Mouse (Mus musculus) MEL (cell line): ENCODE measurements at regions not wholly inside any gene's neighbourhood (a gene's known extent, or its start where the extent isn't known, plus 50 kb on each side); places are given as distances from the start of the nearest gene placed in this dataset.

Source experiments
- DNase-seq: peaks from one replicate; pipeline ENCODE4 v3.0.0; 2011; ENCODE audit warnings: low read depth, low spot score
- H3K27ac ChIP-seq: 2 replicates; pipeline ENCODE4 v1.5.1; 2012; ENCODE audit warnings: low read depth, mild to moderate bottlenecking, control low read depth, low read length, moderate library complexity; ENCODE audit not compliant: control insufficient read depth
- H3K27me3 ChIP-seq, 2 experiments: fragments of 150-350 bp in 1 of 2; sonication (generic) in 1 of 2; 2 replicates each; pipeline ENCODE4 v1.6.1; 2012; ENCODE audit warnings: low read length in 2 of 2, mild to moderate bottlenecking in 2 of 2, improper control_type of control experiment in 1 of 2, moderate library complexity in 1 of 2; ENCODE audit not compliant: insufficient read depth in 2 of 2, control insufficient read depth in 1 of 2
- H3K36me3 ChIP-seq, 2 experiments: 2 replicates each; pipeline ENCODE4 v1.6.1; 2012 to 2014; ENCODE audit warnings: low read length in 2 of 2, improper control_type of control experiment in 1 of 2, inconsistent platforms in 1 of 2, mild to moderate bottlenecking in 1 of 2; ENCODE audit not compliant: insufficient read depth in 2 of 2, control insufficient read depth in 1 of 2
- H3K4me1 ChIP-seq, 2 experiments: fragments of 150-350 bp in 1 of 2; sonication (generic) in 1 of 2; 2 replicates each; pipeline ENCODE4 v1.6.1; 2012; ENCODE audit warnings: low read length in 2 of 2, improper control_type of control experiment in 1 of 2, mild to moderate bottlenecking in 1 of 2; ENCODE audit not compliant: insufficient read depth in 2 of 2, control insufficient read depth in 1 of 2
- H3K4me3 ChIP-seq, 2 experiments: fragments of 150-350 bp in 1 of 2; sonication (generic) in 1 of 2; 2 replicates each; pipeline ENCODE4 v1.5.1; 2012; ENCODE audit warnings: low read depth in 2 of 2, low read length in 2 of 2, mild to moderate bottlenecking in 2 of 2, moderate library complexity in 2 of 2, control low read depth in 1 of 2, improper control_type of control experiment in 1 of 2; ENCODE audit not compliant: control insufficient read depth in 1 of 2, insufficient read depth in 1 of 2
- H3K79me2 ChIP-seq: 2 replicates; pipeline ENCODE4 v1.6.1; 2012; ENCODE audit warnings: mild to moderate bottlenecking, low read length, moderate library complexity; ENCODE audit not compliant: control insufficient read depth, poor library complexity, insufficient read depth
- H3K9ac ChIP-seq: 2 replicates; pipeline ENCODE4 v1.6.1; 2012; ENCODE audit warnings: low read depth, mild to moderate bottlenecking, control low read depth, low read length, moderate library complexity; ENCODE audit not compliant: control insufficient read depth, poor library complexity, severe bottlenecking
- H3K9me3 ChIP-seq: fragments of 150-350 bp; sonication (generic); replicated peaks from 2 replicates; pipeline ENCODE4 v1.6.1; 2012; ENCODE audit warnings: mild to moderate bottlenecking, low read length, improper control_type of control experiment, moderate library complexity; ENCODE audit not compliant: insufficient read depth
- MYC ChIP-seq: IDR thresholded peaks from 2 replicates; pipeline ENCODE4 v1.6.1; 2011; ENCODE audit warnings: low read depth, mild to moderate bottlenecking, low read length, improper control_type of control experiment, moderate library complexity
- USF1 ChIP-seq: IDR thresholded peaks from 2 replicates; pipeline ENCODE4 v1.6.1; 2014; ENCODE audit warnings: low read depth, mild to moderate bottlenecking, inconsistent platforms, low read length, improper control_type of control experiment, moderate library complexity
- ZKSCAN1 ChIP-seq: IDR thresholded peaks from 2 replicates; pipeline ENCODE4 v1.6.1; 2012; ENCODE audit warnings: low read depth, mild to moderate bottlenecking, inconsistent platforms, low read length, improper control_type of control experiment, moderate library complexity

GRCm38 (mm10) chr10:50312591-50312990 is 279.9 kb upstream of the Ascc3 start:
- Histone ChIP-seq H3K27ac (no peak overlapping the region), H3K27me3 (no peaks in the 10 kb centered on the region), H3K36me3 (no peaks in the 10 kb centered on the region), H3K9ac (no peak overlapping the region), H3K79me2 (no peaks in the 10 kb centered on the region), H3K9me3 (no peaks in the 10 kb centered on the region), H3K4me3 (no peak overlapping the region), H3K4me1 (no peaks in the 10 kb centered on the region)
- no peak for TF ChIP-seq USF1
- TF ChIP-seq MYC: no peak
- TF ChIP-seq ZKSCAN1: no peak
- DNase-seq: no peak
